Mouse (Mus musculus) lung, postnatal 25 days (tissue): ENCODE results near the gene Polr2j.

ENCODE experiments used
- DNase-seq: peaks from one replicate; pipeline ENCODE4 v3.0.0; 2022; ENCODE audit warnings: low spot score

Gene Polr2j

DNA sequence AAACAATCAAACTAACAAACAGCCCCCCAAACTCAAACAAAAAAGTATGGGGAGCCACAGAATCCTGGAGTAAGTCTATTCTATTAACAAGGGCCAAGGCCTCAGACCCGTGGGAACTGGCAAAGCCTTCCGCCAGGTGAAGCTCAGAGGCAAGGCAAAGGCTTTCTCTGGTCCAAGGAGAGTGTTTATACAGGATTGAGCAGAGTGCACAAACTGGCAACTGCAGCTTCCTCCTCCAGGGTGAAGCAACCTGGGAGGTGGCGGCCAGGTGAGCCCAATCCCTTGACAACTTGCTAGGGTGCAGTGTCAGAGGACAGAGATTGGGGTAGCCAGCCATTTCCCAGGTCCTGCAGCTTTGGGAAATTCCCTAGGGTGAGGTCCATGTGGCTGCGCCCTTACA, 50.9 kb downstream of the Polr2j start:
- DNase-seq = peak; percentile 39

DNA sequence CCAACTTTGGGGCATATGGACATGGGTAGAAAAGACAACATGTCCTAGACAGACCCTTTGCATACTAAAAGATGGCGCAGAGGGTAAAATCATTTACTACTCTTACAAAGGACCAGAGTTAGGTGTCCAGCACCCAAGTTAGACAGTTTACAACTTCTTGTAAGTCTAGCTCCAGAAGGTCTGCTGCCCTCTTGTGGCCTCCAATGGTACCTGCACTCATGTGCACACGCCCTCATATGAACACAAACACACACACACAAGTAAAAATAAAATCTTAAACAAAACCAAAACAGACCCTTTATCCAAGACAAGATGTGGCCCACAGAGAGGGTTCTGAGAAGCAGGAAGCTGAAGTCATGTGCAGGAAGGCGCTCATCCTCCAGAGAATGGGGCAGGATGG, 51.6 kb downstream of the Polr2j start:
- no peak for DNase-seq

- peak; percentile 53 for DNase-seq
These were observed 53.4 kb downstream of the Polr2j start for GRCm38 (mm10) chr5:136169626-136170511.

GRCm38 (mm10) chr5:136170512-136171362, 54.3 kb downstream of the Polr2j start, which contains the start of gene Orai2:
Orai2 (minus strand) TSS chr5:136170713.
- DNase-seq = peak; percentile 86

DNA sequence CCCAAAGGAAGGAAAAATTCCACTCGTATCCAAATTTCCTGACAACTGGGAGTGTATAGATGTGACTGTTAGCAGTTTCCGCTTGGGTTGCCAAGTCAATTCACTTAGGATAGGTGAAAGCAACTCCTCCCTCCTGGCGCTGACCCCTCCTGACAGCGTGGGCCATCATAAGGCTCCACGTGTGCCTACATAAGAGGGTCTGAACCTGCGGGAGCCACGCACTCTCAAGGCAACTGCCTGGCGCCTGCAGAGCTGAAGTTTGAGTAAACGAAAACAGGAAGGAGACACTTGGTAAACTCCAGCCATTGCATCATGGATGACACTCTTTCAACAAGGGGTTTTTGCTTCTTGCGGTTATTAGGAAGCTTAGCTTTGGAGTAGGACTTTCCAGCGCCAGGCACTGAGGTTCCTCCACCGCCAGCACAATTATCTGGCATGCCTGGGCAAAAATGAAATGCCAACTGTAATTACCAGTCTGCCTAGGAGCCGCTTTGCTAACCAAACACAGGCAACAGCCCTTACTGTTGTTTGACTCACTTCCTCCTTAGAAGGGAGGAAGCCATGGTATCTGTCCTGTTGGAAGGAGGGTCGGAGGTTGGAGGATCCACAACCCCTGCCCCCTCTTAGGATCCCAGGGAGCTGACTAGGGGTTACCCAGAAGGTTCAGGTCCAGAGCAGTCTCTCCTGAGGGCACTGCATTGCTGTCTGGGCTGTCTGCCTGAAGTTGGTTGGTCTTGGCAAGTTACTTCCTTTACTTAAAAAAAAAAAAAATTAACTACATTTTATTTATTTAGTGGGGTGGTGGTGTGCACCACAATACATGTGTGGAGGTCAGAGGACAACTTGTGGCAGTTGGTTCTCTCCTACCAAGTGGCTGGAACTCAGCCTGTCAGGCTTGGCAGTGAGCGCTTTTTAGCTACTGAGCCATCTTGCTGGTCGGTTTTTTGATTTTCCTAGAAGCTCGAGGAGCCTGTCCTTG, 55.2 kb downstream of the Polr2j start:
- peak; percentile 39 for DNase-seq
